Mouse (Mus musculus): ENCODE results near the gene Ccdc146.

DNA sequence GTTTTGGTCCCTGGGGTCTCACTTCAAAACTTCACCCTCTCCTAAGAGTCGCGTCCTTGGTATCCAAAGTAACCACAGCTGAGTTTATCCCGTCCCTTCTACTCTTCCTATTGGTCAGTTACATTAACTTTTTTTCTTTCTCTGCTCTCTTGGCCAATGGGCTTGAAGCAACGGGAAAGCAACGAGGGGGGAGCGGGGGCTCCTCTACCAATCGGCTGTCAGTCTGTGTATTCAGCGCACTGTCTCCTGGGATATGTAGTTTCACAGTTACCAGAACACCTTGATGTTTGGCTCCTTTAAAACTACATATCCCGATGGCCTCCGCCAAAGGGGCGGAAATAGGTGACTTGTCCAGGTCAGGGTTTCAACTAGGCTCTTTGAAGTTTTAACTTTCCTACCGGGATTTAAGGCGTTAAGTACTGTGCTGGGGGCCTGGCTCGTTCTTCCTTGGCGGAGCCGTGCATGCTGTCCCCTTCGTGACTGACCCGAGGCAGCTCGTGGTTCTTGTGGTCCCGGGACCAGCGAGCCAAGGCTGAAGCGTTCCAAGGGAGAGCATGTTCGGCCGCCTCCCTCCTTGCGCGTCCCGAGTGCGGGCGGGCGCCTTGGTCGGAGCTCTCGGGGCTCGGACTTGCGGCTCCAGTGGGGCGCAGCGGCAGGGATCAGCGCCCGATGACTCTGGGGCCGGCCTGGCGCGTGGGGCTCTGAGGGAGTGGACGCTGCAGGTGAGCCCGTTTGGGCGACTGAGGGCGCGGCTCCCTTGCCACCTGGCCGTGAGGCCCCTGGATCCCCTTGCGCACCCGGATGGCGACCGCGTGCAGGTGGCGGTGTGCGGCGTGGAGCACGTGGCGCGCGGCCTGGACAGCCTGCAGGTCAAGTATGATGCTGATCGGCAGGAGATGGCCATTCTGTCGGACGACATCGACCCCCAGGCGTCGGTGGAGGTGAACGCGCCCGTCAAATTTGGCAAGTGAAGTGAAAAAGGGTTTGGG, at the start of gene Ccdc146, which contains the start of gene Fam185a:
- no peak for TF ChIP-seq CTCF (IDR thresholded peaks at IDR 0.05; ENCODE audit: low read depth, low read length)
- TF ChIP-seq POLR2A (IDR thresholded peaks at IDR 0.05; ENCODE audit: insufficient read depth, low read length): no peak
- TF ChIP-seq EP300 (IDR thresholded peaks at IDR 0.05; ENCODE audit: insufficient read depth, low read depth, low read length): no peak

Data from ES-Bruce4 (cell line).